8 mouse cellular contexts compared by ENCODE assay signal in the genomic region with DNA sequence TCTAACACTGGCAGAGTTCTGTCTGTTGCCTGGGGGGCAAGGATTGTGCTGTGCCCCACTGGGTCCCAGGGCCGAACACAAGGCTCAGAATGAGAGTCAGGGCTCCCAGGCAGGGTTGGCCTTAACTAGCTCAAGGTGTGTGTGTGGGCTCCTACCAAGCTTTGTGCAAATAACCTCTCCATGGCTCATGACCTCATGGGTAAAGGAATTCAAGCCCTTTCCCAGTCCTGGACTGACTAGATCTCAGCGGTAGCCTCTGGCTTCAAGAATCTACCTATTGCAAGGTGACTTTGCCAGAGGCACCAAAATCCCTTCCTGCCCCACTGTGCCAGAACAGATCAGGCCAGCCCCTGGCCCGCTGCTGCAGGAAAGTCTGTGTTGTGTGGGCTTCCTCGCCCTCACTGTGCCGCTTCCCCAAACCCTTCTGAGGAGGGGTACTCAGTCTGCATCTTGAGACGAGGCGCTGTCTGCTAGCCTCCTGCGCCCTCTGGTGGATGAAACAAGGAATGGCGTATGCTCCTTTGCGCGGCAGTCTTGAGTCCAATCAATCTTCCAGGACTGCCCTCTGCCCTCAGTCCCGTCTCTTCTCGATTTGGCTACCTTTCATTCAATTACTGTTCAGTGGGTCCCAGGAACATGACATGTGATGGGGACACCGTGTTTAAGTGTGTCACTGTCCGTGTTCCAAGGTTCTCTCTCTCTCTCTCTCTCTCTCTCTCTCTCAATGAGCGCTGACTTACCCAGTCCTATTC. TPM values are rescaled to one million over a fixed set of nuclear protein-coding genes. Genes with fewer than 3 reads are reported as not detected.
A peak's percentile ranks its signal among the peaks of the same experiment; 100 is the strongest.
DNase-seq lines count a peak whose midpoint lies in the region; ATAC-seq and TF ChIP-seq lines count a peak whose summit lies in the region.

No protein-coding gene starts in this region.

- DNase-seq in A20 (ENCODE audit: low read depth, low spot score) (peak; percentile 67), ZHBTc4 (ENCODE audit: low read depth, low spot score) (peak; percentile 87)
- DNase-seq in embryo, embryonic 10 days (ENCODE audit: low spot score) = peak; percentile 95
- peak; percentile 40 to 67 for DNase-seq in heart, adult 2 months
- DNase-seq in kidney, adult 9 months = peak; percentile 76
- DNase-seq in liver, embryonic 14.5 days (ENCODE audit: low read depth in 3 of 3, low spot score in 3 of 3) = peak in 2 of 3 experiments; percentile 27 to 28
- DNase-seq in neural tube, embryonic 11.5 days (ENCODE audit: low spot score) = peak; percentile 81
- peak; percentile 30 to 32 for DNase-seq in thymus, adult 18-20 months

- no peak for ATAC-seq in liver, embryonic 14.5 days (ENCODE audit: insufficient read depth)
- ATAC-seq in neural tube, embryonic 11.5 days (ENCODE audit: insufficient read depth, low FRiP score, low TSS enrichment) = peak; percentile 63

- H3K36me3 ChIP-seq in heart, adult 2 months (ENCODE audit: control insufficient read depth, insufficient read depth, low read length) = no peaks in the 10 kb centered on the region
- H3K36me3 ChIP-seq in liver, embryonic 14.5 days (replicated peaks; ENCODE audit: control insufficient read depth, insufficient read depth, low read depth) = no peaks in the 10 kb centered on the region
- no peaks in the 10 kb centered on the region for H3K36me3 ChIP-seq in neural tube, embryonic 11.5 days (ENCODE audit: control insufficient read depth, insufficient read depth, low read length)

- peak; percentile 62; the same call in 1 of the 2 replicates for TF ChIP-seq EP300 in heart, adult 2 months (IDR thresholded peaks at IDR 0.05; ENCODE audit: insufficient read depth, low read depth, low read length)
- no peak for TF ChIP-seq EP300 in liver, embryonic 14.5 days (IDR thresholded peaks at IDR 0.05; ENCODE audit: low read depth)

- H3K4me3 ChIP-seq in heart, adult 2 months = no peak overlapping the region
- no peak overlapping the region for H3K4me3 ChIP-seq in liver, embryonic 14.5 days (ENCODE audit: insufficient read depth in 1 of 2, low read depth in 2 of 2, low read length in 2 of 2)
- no peak overlapping the region for H3K4me3 ChIP-seq in neural tube, embryonic 11.5 days (ENCODE audit: low read depth, low read length)

- H3K79me2 ChIP-seq in heart, adult 2 months (replicated peaks; ENCODE audit: control insufficient read depth, insufficient read depth, low read length) = no peaks in the 10 kb centered on the region

- no peak; the same call in 1 of the 2 replicates for TF ChIP-seq CTCF in heart, adult 2 months (IDR thresholded peaks at IDR 0.05)
- peak; percentile 98 for TF ChIP-seq CTCF in liver, embryonic 14.5 days (IDR thresholded peaks at IDR 0.05; ENCODE audit: low read depth)

- H3K27ac ChIP-seq in heart, adult 2 months = no peak overlapping the region
- no peak overlapping the region for H3K27ac ChIP-seq in liver, embryonic 14.5 days
- no peak overlapping the region for H3K27ac ChIP-seq in neural tube, embryonic 11.5 days (ENCODE audit: low read depth, low read length)

- no peak for TF ChIP-seq POLR2A in heart, adult 2 months (IDR thresholded peaks at IDR 0.05; ENCODE audit: insufficient read depth, low read depth, low read length)

- H3K4me1 ChIP-seq in heart, adult 2 months (ENCODE audit: control insufficient read depth, insufficient read depth, low read length) = no peaks in the 10 kb centered on the region; the same call in 1 of the 2 replicates
- no peaks in the 10 kb centered on the region for H3K4me1 ChIP-seq in liver, embryonic 14.5 days (replicated peaks; ENCODE audit: control insufficient read depth in 2 of 2, insufficient read depth in 2 of 2, low read length in 1 of 2)
- 0 out of 2 replicates have a peak, but pooled peaks cover 2% of the 10 kb centered on the region for H3K4me1 ChIP-seq in neural tube, embryonic 11.5 days (ENCODE audit: control insufficient read depth, insufficient read depth, low read length)

- no peak overlapping the region for H3K4me2 ChIP-seq in liver, embryonic 14.5 days (ENCODE audit: low read depth)
- no peak overlapping the region; the same call in 1 of the 2 replicates for H3K4me2 ChIP-seq in neural tube, embryonic 11.5 days (ENCODE audit: low read depth)

- 16% methylated on average over 16 of the region's 16 CpGs for WGBS in heart, adult 2 months
- 14% methylated on average over 16 of the region's 16 CpGs for WGBS in liver, embryonic 14.5 days (ENCODE audit: insufficient replicate concordance)
- 16% methylated on average over 16 of the region's 16 CpGs for WGBS in neural tube, embryonic 11.5 days

- no peaks in the 10 kb centered on the region for H3K9me3 ChIP-seq in liver, embryonic 14.5 days (ENCODE audit: control insufficient read depth, low read length)
- no peaks in the 10 kb centered on the region for H3K9me3 ChIP-seq in neural tube, embryonic 11.5 days (ENCODE audit: control insufficient read depth, low read length)

- intact Hi-C loops in heart, adult 2 months (cut with DNase I) = loop anchor here (1.0 to 5.0 kb wide), 5 partner anchors 80 to 235 kb away; no protein-coding TSS in a partner anchor

- no peaks in the 10 kb centered on the region for H3K27me3 ChIP-seq in heart, adult 2 months (ENCODE audit: control insufficient read depth, insufficient read depth, low read length)
- no peaks in the 10 kb centered on the region for H3K27me3 ChIP-seq in liver, embryonic 14.5 days (ENCODE audit: control insufficient read depth, insufficient read depth, low read length)
- H3K27me3 ChIP-seq in neural tube, embryonic 11.5 days (ENCODE audit: control insufficient read depth, insufficient read depth, low read length) = no peaks in the 10 kb centered on the region

- H3K9ac ChIP-seq in heart, adult 2 months (ENCODE audit: low read depth, low read length) = no peak overlapping the region
- no peak overlapping the region for H3K9ac ChIP-seq in liver, embryonic 14.5 days (replicated peaks)
- H3K9ac ChIP-seq in neural tube, embryonic 11.5 days (ENCODE audit: low read length) = no peak overlapping the region; the same call in 1 of the 2 replicates

RNA-seq across cellular contexts. Expression of a gene that starts 11.7 kb away (rescaled TPM):
- total RNA-seq in heart, adult 2 months (2021) = 10 to 100 TPM; 10.2 to 11.1 TPM
- polyA plus RNA-seq in heart, adult 2 months (2012; rRNA removed) = 21.9 and 37.0 TPM in 2 replicates
- 10.5 and 10.7 TPM in 2 replicates for polyA plus RNA-seq in liver, embryonic 14.5 days (2012; rRNA removed)
- polyA plus RNA-seq in liver, embryonic 14.5 days (2014; fragmentation: Nextera tagmentation; extraction: Ambion mirVana) = 13.2 and 14.7 TPM in 2 replicates
- polyA plus RNA-seq in neural tube, embryonic 11.5 days (2014; fragmentation: Nextera tagmentation; extraction: Ambion mirVana) = 50.2 and 55.9 TPM in 2 replicates

RNA-seq across cellular contexts. Expression of a gene that starts 41.9 kb away (rescaled TPM):
- 1 to 10 TPM; 1.1 to 2.0 TPM for total RNA-seq in heart, adult 2 months (2021)
- polyA plus RNA-seq in heart, adult 2 months (2012; rRNA removed) = 2.3 and 2.7 TPM in 2 replicates
- polyA plus RNA-seq in liver, embryonic 14.5 days (2012; rRNA removed) = 0.08 and 0.11 TPM in 2 replicates
- polyA plus RNA-seq in liver, embryonic 14.5 days (2014; fragmentation: Nextera tagmentation; extraction: Ambion mirVana) = 0.15 and 0.32 TPM in 2 replicates
- 0.16 TPM in 1 of 2 replicates, not detected in the other for polyA plus RNA-seq in neural tube, embryonic 11.5 days (2014; fragmentation: Nextera tagmentation; extraction: Ambion mirVana)

RNA-seq across cellular contexts. Expression of a gene that starts 52.2 kb away (rescaled TPM):
- total RNA-seq in heart, adult 2 months (2021) = under 1 TPM; 0.27 to 0.37 TPM
- polyA plus RNA-seq in heart, adult 2 months (2012; rRNA removed) = 0.12 and 0.61 TPM in 2 replicates
- 0.23 and 0.56 TPM in 2 replicates for polyA plus RNA-seq in liver, embryonic 14.5 days (2012; rRNA removed)
- 0.04 and 0.13 TPM in 2 replicates for polyA plus RNA-seq in liver, embryonic 14.5 days (2014; fragmentation: Nextera tagmentation; extraction: Ambion mirVana)
- 208 and 219 TPM in 2 replicates for polyA plus RNA-seq in neural tube, embryonic 11.5 days (2014; fragmentation: Nextera tagmentation; extraction: Ambion mirVana)

Comparison
In these comparisons a context has a peak if more than half of its experiments do, and no peak if none do; other contexts are left out.
1. DNase-seq: peak in every context shown above with its lines; median percentile 95 in embryo, embryonic 10 days; 87 in ZHBTc4; 81 in neural tube, embryonic 11.5 days; 76 in kidney, adult 9 months; 67 in A20; 54 in heart, adult 2 months; 31 in thymus, adult 18-20 months; 28 in liver, embryonic 14.5 days.
2. RNA of a gene that starts 52.2 kb away (polyA plus RNA-seq): 208 to 219 TPM in neural tube, embryonic 11.5 days; 0.12 to 0.61 TPM in heart, adult 2 months and 0.04 to 0.56 TPM in liver, embryonic 14.5 days; every median in the first group is over 100 times any median in the second.